Mouse (Mus musculus): ENCODE data around the gene Hic1.

DNA sequence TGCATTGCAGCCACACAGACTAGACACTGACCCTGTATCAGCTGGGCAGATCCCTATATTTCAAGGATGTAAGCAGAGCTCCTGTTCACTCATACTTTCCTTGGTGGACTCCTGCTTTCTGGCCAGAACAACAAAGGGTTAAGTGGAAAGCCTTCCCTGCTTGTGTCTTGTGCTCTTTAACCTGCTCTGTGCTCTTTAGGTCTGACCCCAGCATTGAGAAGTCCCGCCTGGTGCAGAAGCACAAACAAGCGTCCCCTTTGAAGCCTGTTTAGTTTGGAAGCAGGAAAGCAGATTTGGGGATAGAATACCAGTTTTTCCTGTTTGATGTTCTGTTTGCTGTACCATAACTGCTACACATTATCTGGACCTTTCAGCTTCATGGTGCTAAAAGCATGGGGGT lies 11.4 kb downstream of the Hic1 start:
- TF ChIP-seq CTCF (IDR thresholded peaks at IDR 0.05) (no peak), EP300 (IDR thresholded peaks at IDR 0.05) (no peak)
